Mouse (Mus musculus): ENCODE data around the gene Gimd1.

- TF ChIP-seq CTCF (conservative IDR thresholded peaks at IDR 0.05; ENCODE audit: insufficient read depth, insufficient read length, low read depth, low read length) (no peak), POLR2A (IDR thresholded peaks at IDR 0.05; ENCODE audit: low read depth, low read length) (no peak)
Measured at GRCm38 (mm10) chr3:132684231-132684928, 54.8 kb downstream of the Gimd1 start, which contains the start of gene Aimp1.
